Mouse (Mus musculus) erythroblast, embryonic 14.5 days (primary cell): Measurements from ENCODE around the gene Slc9a3r1. TPM values are rescaled to one million over a fixed set of nuclear protein-coding genes. Genes with fewer than 3 reads are reported as not detected.

Experiments
- H3K27me3 ChIP-seq: 2 replicates; pipeline ENCODE4 v1.6.1; 2012; ENCODE audit warnings: inconsistent platforms; ENCODE audit not compliant: control insufficient read depth
- H3K36me3 ChIP-seq: 2 replicates; pipeline ENCODE4 v1.6.1; 2012; ENCODE audit warnings: mild to moderate bottlenecking, inconsistent platforms; ENCODE audit not compliant: control insufficient read depth
- H3K4me1 ChIP-seq: 2 replicates; pipeline ENCODE4 v1.6.1; 2012; ENCODE audit warnings: inconsistent platforms; ENCODE audit not compliant: control insufficient read depth
- H3K4me3 ChIP-seq: replicated peaks from 2 replicates; pipeline ENCODE3; 2012; ENCODE audit warnings: moderate library complexity, mild to moderate bottlenecking, inconsistent platforms
- H3K9me3 ChIP-seq: 2 replicates; pipeline ENCODE4 v1.6.1; 2012; ENCODE audit warnings: low read length, inconsistent platforms, mixed read lengths; ENCODE audit not compliant: control insufficient read depth
- GATA1 ChIP-seq: IDR thresholded peaks from 2 replicates; pipeline ENCODE4 v1.6.1; 2012; ENCODE audit warnings: low read length, inconsistent platforms, mixed read lengths
- TAL1 ChIP-seq: IDR thresholded peaks from 3 replicates; pipeline ENCODE4 v1.6.1; 2012; ENCODE audit warnings: low read length, inconsistent platforms, mixed read lengths
- polyA plus RNA-seq: library from polyadenylated mRNA; stranded (reverse); fragments of >175 nt; gene quantifications from 2 replicates; pipeline ENCODE4 v1.2.3, GENCODE M21; 2012

Gene Slc9a3r1
- polyA plus RNA-seq, 1 experiment, result 2.1 TPM

DNA sequence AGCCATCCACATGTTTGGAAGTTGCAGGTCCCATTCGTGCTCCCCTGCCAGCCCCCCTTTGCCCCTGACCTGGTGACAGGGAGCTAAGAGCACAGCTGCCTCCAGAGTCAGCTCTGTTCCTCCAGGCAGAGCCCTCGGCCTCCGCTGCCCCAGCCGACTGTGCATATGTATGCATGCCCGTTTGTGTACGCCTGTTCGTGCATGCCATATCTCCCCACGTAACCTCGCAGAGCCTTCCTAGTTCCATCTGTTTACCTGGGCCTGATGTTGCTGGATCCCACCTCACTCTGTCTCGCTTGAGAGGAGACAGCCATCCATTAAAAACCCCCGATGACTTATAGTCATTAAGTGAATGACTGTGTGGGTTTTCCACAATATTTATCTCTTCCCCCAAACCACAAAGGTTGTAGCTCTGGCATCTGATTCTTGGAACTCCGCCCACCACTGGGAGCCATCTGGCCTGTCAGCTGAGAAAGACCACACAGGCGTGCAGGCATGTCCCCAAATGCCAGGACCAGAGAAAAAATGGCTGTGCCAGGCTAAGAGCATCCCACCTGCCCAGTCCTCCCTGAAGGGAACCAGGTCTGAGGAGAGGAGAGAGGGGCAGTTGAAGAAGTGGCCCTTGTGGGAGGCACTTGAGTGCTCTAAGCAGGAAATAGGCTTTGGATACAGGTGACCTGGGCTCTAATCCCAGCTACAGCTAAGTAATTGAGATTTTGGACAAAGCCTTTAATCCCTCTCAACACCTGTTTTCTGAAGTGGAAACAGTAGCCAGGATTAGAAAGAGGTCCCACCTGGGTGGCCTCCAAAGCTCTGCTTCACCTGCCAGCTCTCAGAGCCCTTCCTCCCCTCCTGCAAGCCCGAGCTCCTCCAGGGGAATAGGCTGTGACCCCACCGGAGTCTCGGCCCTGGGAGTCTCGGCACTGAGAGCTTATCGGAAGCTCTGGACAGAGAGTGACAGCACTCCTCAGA is 54.6 kb downstream of the Slc9a3r1 start:
- Histone ChIP-seq H3K36me3 (no peaks in the 10 kb centered on the region; the same call in 1 of the 2 replicates), H3K4me3 (no peak overlapping the region), H3K9me3 (no peaks in the 10 kb centered on the region), H3K4me1 (peaks cover 11% of the 10 kb centered on the region), H3K27me3 (no peaks in the 10 kb centered on the region)
- TF ChIP-seq GATA1 (no peak), TAL1 (no peak)

GRCm38 (mm10) chr11:115219263-115219662 is 56.1 kb downstream of the Slc9a3r1 start:
- Histone ChIP-seq H3K4me1 (peaks cover 11% of the 10 kb centered on the region), H3K27me3 (no peaks in the 10 kb centered on the region), H3K4me3 (no peak overlapping the region), H3K9me3 (no peaks in the 10 kb centered on the region), H3K36me3 (no peaks in the 10 kb centered on the region; the same call in 1 of the 2 replicates)
- TF ChIP-seq TAL1, result no peak
- no peak for TF ChIP-seq GATA1

GRCm38 (mm10) chr11:115219685-115220084 is 56.5 kb downstream of the Slc9a3r1 start:
- Histone ChIP-seq H3K4me3 (no peak overlapping the region), H3K36me3 (no peaks in the 10 kb centered on the region; the same call in 1 of the 2 replicates), H3K4me1 (peaks cover 11% of the 10 kb centered on the region), H3K27me3 (no peaks in the 10 kb centered on the region), H3K9me3 (no peaks in the 10 kb centered on the region)
- TF ChIP-seq GATA1 (no peak), TAL1 (no peak)

GRCm38 (mm10) chr11:115222077-115222476 is 58.9 kb downstream of the Slc9a3r1 start:
- peaks cover 11% of the 10 kb centered on the region for H3K4me1 ChIP-seq
- no peaks in the 10 kb centered on the region; the same call in 1 of the 2 replicates for H3K36me3 ChIP-seq
- no peaks in the 10 kb centered on the region for H3K27me3 ChIP-seq
- H3K4me3 ChIP-seq, result no peak overlapping the region
- H3K9me3 ChIP-seq, result no peaks in the 10 kb centered on the region
- TF ChIP-seq TAL1, result no peak
- TF ChIP-seq GATA1, result no peak

- H3K27me3 ChIP-seq, result no peaks in the 10 kb centered on the region
- TF ChIP-seq GATA1 (no peak), TAL1 (no peak)
- H3K4me3 ChIP-seq, result no peak overlapping the region
- H3K36me3 ChIP-seq, result no peaks in the 10 kb centered on the region; the same call in 1 of the 2 replicates
- H3K4me1 ChIP-seq, result peaks cover 10% of the 10 kb centered on the region
- H3K9me3 ChIP-seq, result no peaks in the 10 kb centered on the region
Observed at GRCm38 (mm10) chr11:115222570-115222969, 59.4 kb downstream of the Slc9a3r1 start.

DNA sequence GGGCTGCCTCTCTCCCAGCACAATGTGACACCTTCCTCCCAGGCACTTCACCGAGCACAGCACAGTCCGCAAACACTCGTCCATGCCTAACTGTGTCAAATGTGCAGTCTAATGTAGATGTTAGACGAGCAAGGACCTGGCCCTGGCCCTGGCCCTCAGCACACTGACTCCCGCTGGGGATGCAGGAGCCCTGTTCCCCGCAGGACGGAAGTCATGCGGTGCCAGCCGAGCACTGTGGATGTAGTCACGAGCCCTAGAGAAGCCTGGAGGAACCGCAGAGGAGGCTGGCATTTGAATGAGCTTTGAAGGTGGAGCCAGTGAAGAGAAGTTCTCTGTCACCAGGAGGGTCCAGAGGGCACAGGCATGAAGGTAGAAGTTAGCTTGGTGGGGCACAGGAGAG is 60.3 kb downstream of the Slc9a3r1 start:
- Histone ChIP-seq H3K4me3 (no peak overlapping the region), H3K36me3 (no peaks in the 10 kb centered on the region; the same call in 1 of the 2 replicates), H3K27me3 (no peaks in the 10 kb centered on the region), H3K4me1 (peaks cover 8% of the 10 kb centered on the region), H3K9me3 (no peaks in the 10 kb centered on the region)
- no peak for TF ChIP-seq TAL1
- no peak for TF ChIP-seq GATA1

GRCm38 (mm10) chr11:115223877-115224276 is 60.7 kb downstream of the Slc9a3r1 start:
- H3K27me3 ChIP-seq, result no peaks in the 10 kb centered on the region
- no peaks in the 10 kb centered on the region for H3K9me3 ChIP-seq
- peaks cover 8% of the 10 kb centered on the region for H3K4me1 ChIP-seq
- H3K4me3 ChIP-seq, result no peak overlapping the region
- TF ChIP-seq GATA1 (no peak), TAL1 (no peak)
- H3K36me3 ChIP-seq, result no peaks in the 10 kb centered on the region; the same call in 1 of the 2 replicates

DNA sequence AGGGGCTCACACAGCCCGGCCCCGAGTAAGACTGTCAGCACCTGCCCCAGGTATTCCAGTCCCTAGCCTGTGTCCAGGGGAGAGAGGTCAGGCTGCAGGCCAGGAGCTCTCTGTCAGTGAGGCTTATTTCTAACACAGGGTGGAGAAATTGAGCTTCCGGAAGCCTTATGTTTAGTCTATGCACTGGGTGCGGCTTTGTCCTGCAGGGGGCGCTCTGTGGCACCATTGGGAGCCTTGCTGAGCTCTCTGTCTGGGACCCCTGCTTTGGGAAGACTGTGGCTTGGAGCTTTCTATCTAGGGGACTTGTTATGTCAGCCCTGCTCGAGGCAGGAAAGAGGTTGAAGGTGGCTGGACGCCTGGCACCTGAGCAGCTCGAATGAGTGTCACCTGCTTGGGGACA is 61.7 kb downstream of the Slc9a3r1 start:
- no peaks in the 10 kb centered on the region; the same call in 1 of the 2 replicates for H3K36me3 ChIP-seq
- TF ChIP-seq TAL1 (no peak), GATA1 (no peak)
- no peak overlapping the region for H3K4me3 ChIP-seq
- H3K4me1 ChIP-seq, result no peaks in the 10 kb centered on the region
- no peaks in the 10 kb centered on the region for H3K27me3 ChIP-seq
- no peaks in the 10 kb centered on the region for H3K9me3 ChIP-seq

DNA sequence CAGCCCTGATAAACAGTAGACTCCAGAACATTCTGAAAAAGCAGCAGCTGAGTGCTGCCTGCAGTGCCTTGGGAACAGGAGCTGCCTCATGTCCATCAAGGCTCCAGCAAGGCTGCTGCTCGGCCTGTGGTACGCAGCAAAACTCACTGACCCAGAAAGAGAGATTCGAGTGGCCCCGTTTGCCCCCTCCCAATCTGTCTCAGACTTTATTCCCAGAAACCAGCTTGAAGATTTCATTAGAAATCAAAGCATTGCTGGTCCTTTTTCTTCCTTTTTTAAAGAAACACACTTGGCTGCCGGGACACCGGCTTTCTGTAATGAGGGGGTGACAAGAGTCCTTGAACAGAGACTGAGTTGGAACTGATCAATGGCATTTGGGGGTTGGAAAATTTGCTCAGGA is 62.2 kb downstream of the Slc9a3r1 start:
- Histone ChIP-seq H3K4me3 (no peak overlapping the region), H3K4me1 (no peaks in the 10 kb centered on the region), H3K27me3 (no peaks in the 10 kb centered on the region), H3K36me3 (no peaks in the 10 kb centered on the region; the same call in 1 of the 2 replicates), H3K9me3 (no peaks in the 10 kb centered on the region)
- TF ChIP-seq GATA1, result no peak
- TF ChIP-seq TAL1, result no peak
